ENCODE assay signal across 9 mouse cellular contexts in genomic region chr3:101398877-101399276, GRCm38 (mm10). TPM values are rescaled to one million over a fixed set of nuclear protein-coding genes. Genes with fewer than 3 reads are reported as not detected.
DNase-seq lines count a peak whose midpoint lies in the region; ATAC-seq lines count a peak whose summit lies in the region.
"Had no signal": no experiment of that assay in that cellular context is flagged by ENCODE, and none has a peak within 500 bp of the region (broad histone marks: within the 10 kb centered on the region; RNA-seq: fewer than 3 reads in every experiment).

No protein-coding gene starts in this region.

- no peak overlapping the region for H3K4me3 ChIP-seq in forebrain, embryonic 10.5 days
- no peak overlapping the region for H3K4me3 ChIP-seq in forebrain, embryonic 16.5 days (replicated peaks; ENCODE audit: low read length)
- no peak overlapping the region for H3K4me3 ChIP-seq in midbrain, embryonic 10.5 days
- no peak overlapping the region for H3K4me3 ChIP-seq in midbrain, embryonic 16.5 days (ENCODE audit: low read depth, low read length)
- H3K4me3 ChIP-seq in intestine, embryonic 15.5 days (replicated peaks): no peak overlapping the region
- H3K4me3 ChIP-seq in stomach, embryonic 16.5 days (replicated peaks; ENCODE audit: low read length): no peak overlapping the region

- no peaks in the 10 kb centered on the region for H3K9me3 ChIP-seq in forebrain, embryonic 10.5 days
- no peaks in the 10 kb centered on the region for H3K9me3 ChIP-seq in forebrain, embryonic 16.5 days (ENCODE audit: control insufficient read depth, low read length)
- H3K9me3 ChIP-seq in midbrain, embryonic 10.5 days (replicated peaks): no peaks in the 10 kb centered on the region
- H3K9me3 ChIP-seq in midbrain, embryonic 16.5 days (replicated peaks; ENCODE audit: control insufficient read depth, low read length, poor library complexity, severe bottlenecking): no peaks in the 10 kb centered on the region
- H3K9me3 ChIP-seq in intestine, embryonic 15.5 days: no peaks in the 10 kb centered on the region
- no peaks in the 10 kb centered on the region for H3K9me3 ChIP-seq in stomach, embryonic 16.5 days (replicated peaks; ENCODE audit: control insufficient read depth, low read length)

- no peak overlapping the region; the same call in 1 of the 2 replicates for H3K9ac ChIP-seq in forebrain, embryonic 16.5 days (replicated peaks; ENCODE audit: low read depth, low read length)
- H3K9ac ChIP-seq in midbrain, embryonic 16.5 days (ENCODE audit: low read depth, low read length): no peak overlapping the region
- no peak overlapping the region for H3K9ac ChIP-seq in intestine, embryonic 15.5 days
- no peak overlapping the region for H3K9ac ChIP-seq in stomach, embryonic 16.5 days (ENCODE audit: low read length)

- no peak for ATAC-seq in forebrain, embryonic 16.5 days
- no peak for ATAC-seq in midbrain, embryonic 16.5 days
- no peak for ATAC-seq in intestine, embryonic 15.5 days
- ATAC-seq in stomach, embryonic 16.5 days (ENCODE audit: insufficient read depth, low FRiP score): no peak

- no peak for DNase-seq in forebrain, embryonic 10.5 days (ENCODE audit: extremely low spot score, low spot score)
- DNase-seq in midbrain, embryonic 10.5 days (ENCODE audit: low spot score): no peak
- no peak for DNase-seq in frontal cortex, postnatal 36 days (ENCODE audit: low spot score in 2 of 2)
- DNase-seq in left cerebral cortex, adult 9 months (ENCODE audit: low spot score in 2 of 2): no peak
- DNase-seq: cerebellum, postnatal 36 days had no signal

- peaks cover 90% of the 10 kb centered on the region for H3K4me1 ChIP-seq in forebrain, embryonic 10.5 days
- peaks cover 48% of the 10 kb centered on the region for H3K4me1 ChIP-seq in forebrain, embryonic 16.5 days (replicated peaks; ENCODE audit: control insufficient read depth, insufficient read depth, low read length)
- peaks cover 72% of the 10 kb centered on the region for H3K4me1 ChIP-seq in midbrain, embryonic 10.5 days
- H3K4me1 ChIP-seq in midbrain, embryonic 16.5 days (ENCODE audit: control insufficient read depth, insufficient read depth, low read length): peaks cover 47% of the 10 kb centered on the region
- peaks cover 47% of the 10 kb centered on the region for H3K4me1 ChIP-seq in intestine, embryonic 15.5 days (replicated peaks)
- H3K4me1 ChIP-seq in stomach, embryonic 16.5 days (ENCODE audit: control insufficient read depth, insufficient read depth, low read length): peaks cover 63% of the 10 kb centered on the region

- peak overlapping the region; percentile 83 for H3K27ac ChIP-seq in forebrain, embryonic 10.5 days
- H3K27ac ChIP-seq in forebrain, embryonic 16.5 days (ENCODE audit: low read length): no peak overlapping the region
- H3K27ac ChIP-seq in midbrain, embryonic 10.5 days (replicated peaks): peak overlapping the region; percentile 64
- H3K27ac ChIP-seq in midbrain, embryonic 16.5 days (ENCODE audit: low read length): no peak overlapping the region
- H3K27ac ChIP-seq in intestine, embryonic 15.5 days: 0 out of 2 replicates have a peak overlapping the region, but pooled peaks have one; percentile 48
- H3K27ac ChIP-seq in stomach, embryonic 16.5 days (ENCODE audit: low read length): peak overlapping the region; percentile 68

- H3K4me2 ChIP-seq in forebrain, embryonic 16.5 days (ENCODE audit: low read length): no peak overlapping the region
- H3K4me2 ChIP-seq in midbrain, embryonic 16.5 days (ENCODE audit: low read length): no peak overlapping the region
- H3K4me2 ChIP-seq in intestine, embryonic 15.5 days (replicated peaks): no peak overlapping the region
- H3K4me2 ChIP-seq in stomach, embryonic 16.5 days (ENCODE audit: low read depth, low read length): no peak overlapping the region

- no peaks in the 10 kb centered on the region for H3K27me3 ChIP-seq in forebrain, embryonic 10.5 days (ENCODE audit: poor library complexity, severe bottlenecking)
- no peaks in the 10 kb centered on the region for H3K27me3 ChIP-seq in forebrain, embryonic 16.5 days (replicated peaks; ENCODE audit: control insufficient read depth, insufficient read depth, low read length)
- H3K27me3 ChIP-seq in midbrain, embryonic 10.5 days (ENCODE audit: low read depth, poor library complexity, severe bottlenecking): 0 out of 2 replicates have a peak, but pooled peaks cover 7% of the 10 kb centered on the region
- no peaks in the 10 kb centered on the region for H3K27me3 ChIP-seq in midbrain, embryonic 16.5 days (ENCODE audit: control insufficient read depth, insufficient read depth, low read depth, low read length)
- no peaks in the 10 kb centered on the region for H3K27me3 ChIP-seq in intestine, embryonic 15.5 days (replicated peaks)
- no peaks in the 10 kb centered on the region for H3K27me3 ChIP-seq in stomach, embryonic 16.5 days (ENCODE audit: control insufficient read depth, insufficient read depth, low read length)

- 69% methylated on average over 2 of the region's 2 CpGs for WGBS in forebrain, embryonic 10.5 days
- 51% methylated on average over 2 of the region's 2 CpGs for WGBS in forebrain, embryonic 16.5 days
- 57% methylated on average over 2 of the region's 2 CpGs for WGBS in midbrain, embryonic 10.5 days
- WGBS in midbrain, embryonic 16.5 days: 66% methylated on average over 2 of the region's 2 CpGs
- 55% methylated on average over 2 of the region's 2 CpGs for WGBS in intestine, embryonic 15.5 days
- 69% methylated on average over 2 of the region's 2 CpGs for WGBS in stomach, embryonic 16.5 days

- no peaks in the 10 kb centered on the region for H3K36me3 ChIP-seq in forebrain, embryonic 10.5 days (replicated peaks)
- H3K36me3 ChIP-seq in forebrain, embryonic 16.5 days (ENCODE audit: control insufficient read depth, insufficient read depth): no peaks in the 10 kb centered on the region
- no peaks in the 10 kb centered on the region for H3K36me3 ChIP-seq in midbrain, embryonic 10.5 days
- H3K36me3 ChIP-seq in midbrain, embryonic 16.5 days (ENCODE audit: control insufficient read depth, insufficient read depth, low read length): no peaks in the 10 kb centered on the region
- no peaks in the 10 kb centered on the region for H3K36me3 ChIP-seq in intestine, embryonic 15.5 days
- no peaks in the 10 kb centered on the region for H3K36me3 ChIP-seq in stomach, embryonic 16.5 days (ENCODE audit: control insufficient read depth, insufficient read depth, low read length)

RNA-seq across cellular contexts. Expression of gene Igsf3, which starts 22.0 kb away (rescaled TPM):
- 24.3 and 25.4 TPM in 2 replicates for polyA plus RNA-seq in forebrain, embryonic 10.5 days (2016; fragmentation: Nextera tagmentation; extraction: Ambion mirVana)
- polyA plus RNA-seq in forebrain, embryonic 16.5 days (2015; fragmentation: Nextera tagmentation; extraction: Ambion mirVana): 98.6 and 100 TPM in 2 replicates
- 22.7 and 29.7 TPM in 2 replicates for polyA plus RNA-seq in midbrain, embryonic 10.5 days (2016; fragmentation: Nextera tagmentation; extraction: Ambion mirVana)
- 93.6 and 100 TPM in 2 replicates for polyA plus RNA-seq in midbrain, embryonic 16.5 days (2015; fragmentation: Nextera tagmentation; extraction: Ambion mirVana)
- 21.3 and 22.4 TPM in 2 replicates for polyA plus RNA-seq in intestine, embryonic 15.5 days (2015; fragmentation: Nextera tagmentation; extraction: Ambion mirVana)
- polyA plus RNA-seq in stomach, embryonic 16.5 days (2015; fragmentation: Nextera tagmentation; extraction: Ambion mirVana): 35.3 and 36.7 TPM in 2 replicates

Comparison
In these comparisons a context has a peak if more than half of its experiments do, and no peak if none do; other contexts are left out.
1. H3K27ac ChIP-seq: peak in forebrain, embryonic 10.5 days (single experiment), midbrain, embryonic 10.5 days (single experiment), intestine, embryonic 15.5 days (single experiment) and stomach, embryonic 16.5 days (single experiment); none in forebrain, embryonic 16.5 days (single experiment) and midbrain, embryonic 16.5 days (single experiment).